Mouse (Mus musculus) heart, embryonic 15.5 days (tissue): ENCODE measurements around the gene Col25a1. TPM values are rescaled to one million over a fixed set of nuclear protein-coding genes. Genes with fewer than 3 reads are reported as not detected.

ENCODE experiments used
- ATAC-seq: fragments of 200-750 bp; cut with Nextera tagmentation; replicated peaks from 2 replicates; pipeline ENCODE4 v1.8.0; 2017; ENCODE audit warnings: low read depth, moderate TSS enrichment; ENCODE audit not compliant: insufficient number of reproducible peaks, insufficient read depth, low FRiP score
- H3K27ac ChIP-seq: fragments of 300-500 bp; sonication (generic); 2 replicates; pipeline ENCODE4 v1.5.1; 2015; ENCODE audit warnings: mild to moderate bottlenecking, inconsistent platforms
- H3K27me3 ChIP-seq: fragments of 300-500 bp; sonication (generic); 2 replicates; pipeline ENCODE4 v1.6.1; 2015; ENCODE audit warnings: inconsistent platforms
- H3K36me3 ChIP-seq: fragments of 300-500 bp; sonication (generic); 2 replicates; pipeline ENCODE4 v1.6.1; 2015; ENCODE audit warnings: mild to moderate bottlenecking, inconsistent platforms
- H3K4me1 ChIP-seq: fragments of 300-500 bp; sonication (generic); replicated peaks from 2 replicates; pipeline ENCODE4 v1.6.1; 2015; ENCODE audit warnings: inconsistent platforms
- H3K4me2 ChIP-seq: fragments of 300-500 bp; sonication (generic); 2 replicates; pipeline ENCODE4 v1.6.1; 2015; ENCODE audit warnings: inconsistent platforms, mild to moderate bottlenecking, moderate library complexity
- H3K4me3 ChIP-seq: fragments of 300-500 bp; sonication (generic); 2 replicates; pipeline ENCODE4 v1.5.1; 2015; ENCODE audit warnings: mild to moderate bottlenecking, inconsistent platforms
- H3K9ac ChIP-seq: fragments of 300-500 bp; sonication (generic); 2 replicates; pipeline ENCODE4 v1.6.1; 2015; ENCODE audit warnings: mild to moderate bottlenecking, inconsistent platforms
- H3K9me3 ChIP-seq: fragments of 300-500 bp; sonication (generic); replicated peaks from 2 replicates; pipeline ENCODE4 v1.6.1; 2016; ENCODE audit warnings: inconsistent platforms
- WGBS: fragments of 180-500 bp; shearing (Covaris S2); methylation state at CpG from one replicate; pipeline ENCODE4 v1.1.7; 2015; ENCODE audit warnings: mixed read lengths; 5-methylcytosine and 5-hydroxymethylcytosine counted together
- polyA plus RNA-seq: library from polyadenylated mRNA; unstranded; fragments of >200 nt; fragmentation: Nextera tagmentation; extraction: Ambion mirVana; gene quantifications from 2 replicates; pipeline ENCODE4 v1.2.1, GENCODE M21; 2015

The Col25a1 gene
- polyA plus RNA-seq, 1 experiment from 2014 or later = 1.3 TPM

GRCm38 (mm10) chr3:130545995-130546394 is 414.7 kb downstream of the Col25a1 start:
- no peaks in the 10 kb centered on the region for H3K4me1 ChIP-seq
- no peak overlapping the region for H3K4me2 ChIP-seq
- H3K27me3 ChIP-seq = no peaks in the 10 kb centered on the region
- ATAC-seq = no peak
- H3K9me3 ChIP-seq = no peaks in the 10 kb centered on the region
- H3K9ac ChIP-seq = no peak overlapping the region
- H3K4me3 ChIP-seq = no peak overlapping the region
- WGBS = 77% methylated on average over 3 of the region's 3 CpGs
- H3K27ac ChIP-seq = no peak overlapping the region
- no peaks in the 10 kb centered on the region for H3K36me3 ChIP-seq

DNA sequence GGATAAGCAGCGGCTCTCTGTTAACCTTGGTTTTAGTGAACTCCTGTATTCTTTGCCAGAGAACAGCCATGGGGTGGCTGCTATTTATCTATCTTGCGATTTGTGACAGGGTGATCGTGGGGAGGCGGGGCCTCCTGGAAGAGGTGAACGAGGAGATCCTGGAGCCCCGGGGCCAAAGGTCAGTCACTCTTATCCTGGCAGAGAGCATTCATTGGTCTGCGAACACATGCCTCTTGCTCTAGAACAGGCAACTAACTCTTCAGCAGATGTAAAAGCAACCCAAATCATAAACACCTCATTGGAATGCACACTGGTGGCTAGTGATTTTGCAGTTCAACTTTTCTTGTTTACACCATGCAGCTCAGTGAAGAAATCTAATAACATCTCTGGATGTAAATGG is 417.8 kb downstream of the Col25a1 start:
- Histone ChIP-seq H3K4me1 (no peaks in the 10 kb centered on the region), H3K9me3 (no peaks in the 10 kb centered on the region), H3K36me3 (no peaks in the 10 kb centered on the region), H3K4me3 (no peak overlapping the region), H3K4me2 (no peak overlapping the region), H3K9ac (no peak overlapping the region), H3K27ac (no peak overlapping the region), H3K27me3 (no peaks in the 10 kb centered on the region)
- 77% methylated on average over 7 of the region's 7 CpGs for WGBS
- no peak for ATAC-seq

DNA sequence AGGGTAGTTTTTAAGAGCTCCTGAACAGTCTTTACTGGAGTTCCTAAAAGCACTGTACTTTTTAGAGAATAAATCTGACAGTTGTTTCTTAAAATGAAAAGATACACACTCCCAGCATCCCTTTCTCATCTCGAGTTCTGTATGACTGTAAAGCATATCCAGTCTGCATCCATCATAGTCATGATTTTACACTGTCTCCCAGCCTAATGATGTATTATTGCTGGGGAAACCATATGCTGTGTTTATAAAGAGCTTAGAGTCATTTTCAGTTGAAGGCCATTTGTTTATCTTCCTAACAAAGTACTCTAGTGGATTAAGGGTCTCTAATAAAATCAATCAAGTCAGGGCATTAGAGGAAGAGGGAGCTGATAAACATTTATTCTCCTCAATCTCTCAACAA is 425.0 kb downstream of the Col25a1 start:
- no peak for ATAC-seq
- H3K27ac ChIP-seq = no peak overlapping the region
- 43% methylated on average over 1 of the region's 1 CpGs for WGBS
- H3K9ac ChIP-seq = no peak overlapping the region
- no peaks in the 10 kb centered on the region for H3K4me1 ChIP-seq
- no peak overlapping the region for H3K4me3 ChIP-seq
- H3K9me3 ChIP-seq = no peaks in the 10 kb centered on the region
- no peak overlapping the region for H3K4me2 ChIP-seq
- no peaks in the 10 kb centered on the region for H3K27me3 ChIP-seq
- no peaks in the 10 kb centered on the region for H3K36me3 ChIP-seq

GRCm38 (mm10) chr3:130565586-130565985 is 434.3 kb downstream of the Col25a1 start:
- Histone ChIP-seq H3K4me2 (no peak overlapping the region), H3K4me1 (no peaks in the 10 kb centered on the region), H3K27me3 (no peaks in the 10 kb centered on the region), H3K9ac (no peak overlapping the region), H3K36me3 (no peaks in the 10 kb centered on the region), H3K4me3 (no peak overlapping the region), H3K27ac (no peak overlapping the region), H3K9me3 (no peaks in the 10 kb centered on the region)
- 90% methylated on average over 6 of the region's 6 CpGs for WGBS
- ATAC-seq = no peak

DNA sequence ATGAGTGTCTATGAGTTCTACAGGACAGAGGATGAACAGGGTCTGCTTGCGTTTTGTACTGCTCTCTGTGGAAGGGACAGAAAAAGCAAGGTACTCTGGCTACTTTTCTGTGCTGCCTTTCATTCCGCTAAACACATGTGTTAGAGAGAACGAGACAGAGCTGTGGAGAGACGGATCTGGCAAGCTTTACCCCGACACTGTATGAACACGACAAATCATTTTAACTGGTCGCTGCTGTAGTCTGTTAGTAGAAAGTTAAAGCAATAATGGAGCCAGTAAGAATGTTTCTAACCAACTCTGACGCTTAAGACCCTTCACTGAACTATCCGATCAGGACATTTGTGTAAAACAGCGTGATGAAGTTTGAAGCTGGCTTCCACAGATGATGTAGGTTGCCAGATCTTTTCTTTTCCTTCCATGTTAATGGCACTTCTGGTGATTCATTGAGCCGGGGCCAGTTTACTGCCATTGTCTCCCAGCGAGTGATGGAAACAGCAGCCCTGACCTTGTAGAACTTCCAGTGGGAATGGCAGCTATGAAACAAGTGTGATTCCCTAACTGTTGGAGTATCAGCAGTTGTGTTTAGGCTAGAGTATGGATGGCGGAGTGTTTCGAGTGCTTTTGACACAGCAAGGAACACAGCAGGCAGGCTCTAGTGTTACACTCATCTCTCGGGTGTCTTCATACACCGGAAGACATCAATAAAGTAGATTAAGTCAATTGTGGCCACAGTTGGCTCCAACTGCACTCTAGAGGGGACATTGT is 437.2 kb downstream of the Col25a1 start:
- ATAC-seq = no peak
- Histone ChIP-seq H3K9me3 (no peaks in the 10 kb centered on the region), H3K4me2 (no peak overlapping the region), H3K4me1 (no peaks in the 10 kb centered on the region), H3K27me3 (no peaks in the 10 kb centered on the region), H3K9ac (no peak overlapping the region), H3K27ac (no peak overlapping the region), H3K36me3 (no peaks in the 10 kb centered on the region), H3K4me3 (no peak overlapping the region)
- 77% methylated on average over 16 of the region's 16 CpGs for WGBS

DNA sequence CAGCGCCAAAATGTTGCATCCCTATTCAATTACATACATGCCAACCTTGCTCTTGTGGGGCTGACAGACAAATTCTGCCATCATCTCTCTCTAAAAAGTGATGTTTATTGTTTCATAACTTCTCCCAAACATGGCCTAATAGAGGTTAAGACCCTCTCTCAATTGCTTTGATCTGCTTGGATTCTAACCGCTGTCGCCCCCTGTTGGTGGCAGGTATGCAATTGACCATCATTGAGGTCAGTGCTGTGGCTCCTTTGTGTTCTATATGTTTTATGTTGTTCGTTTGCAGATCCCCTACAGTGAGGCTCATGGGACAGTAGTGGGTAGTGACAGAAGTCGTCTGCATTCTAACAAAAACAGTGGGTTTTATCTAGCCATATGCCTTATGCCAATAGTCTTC is 441.9 kb downstream of the Col25a1 start:
- Histone ChIP-seq H3K4me2 (no peak overlapping the region), H3K27me3 (no peaks in the 10 kb centered on the region), H3K9me3 (no peaks in the 10 kb centered on the region), H3K27ac (no peak overlapping the region), H3K36me3 (no peaks in the 10 kb centered on the region), H3K9ac (no peak overlapping the region), H3K4me3 (no peak overlapping the region), H3K4me1 (no peaks in the 10 kb centered on the region)
- no peak for ATAC-seq
- 75% methylated on average over 5 of the region's 5 CpGs for WGBS

- Histone ChIP-seq H3K36me3 (no peaks in the 10 kb centered on the region), H3K4me1 (0 out of 2 replicates have a peak, but pooled peaks cover under 1% of the 10 kb centered on the region), H3K9me3 (no peaks in the 10 kb centered on the region), H3K27me3 (no peaks in the 10 kb centered on the region), H3K4me2 (no peak overlapping the region), H3K4me3 (no peak overlapping the region), H3K27ac (no peak overlapping the region), H3K9ac (no peak overlapping the region)
- WGBS = 15% methylated on average over 5 of the region's 5 CpGs
- ATAC-seq = no peak
These were observed 443.4 kb downstream of the Col25a1 start for GRCm38 (mm10) chr3:130574652-130575051.

DNA sequence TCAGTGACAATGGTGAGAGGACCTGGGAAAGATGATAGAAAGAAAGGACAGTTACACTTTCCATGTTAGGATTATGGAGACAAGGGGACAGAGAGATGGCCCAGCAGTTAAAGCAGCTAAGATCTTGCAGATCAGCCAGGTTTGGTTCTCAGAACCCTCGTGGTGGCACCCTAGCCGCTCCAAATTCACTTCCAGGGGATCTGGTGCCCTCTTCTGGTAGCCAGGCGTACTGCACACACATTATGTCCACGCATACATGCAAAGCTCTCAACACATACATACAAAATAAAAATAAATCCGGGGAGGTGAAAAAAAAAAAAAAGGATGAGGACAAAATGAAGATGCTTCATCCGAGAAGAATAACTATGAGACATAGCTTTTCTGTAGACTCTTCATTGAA is 445.4 kb downstream of the Col25a1 start:
- no peaks in the 10 kb centered on the region for H3K36me3 ChIP-seq
- ATAC-seq = no peak
- WGBS = 60% methylated on average over 6 of the region's 6 CpGs
- H3K9ac ChIP-seq = no peak overlapping the region
- no peaks in the 10 kb centered on the region for H3K27me3 ChIP-seq
- no peaks in the 10 kb centered on the region for H3K9me3 ChIP-seq
- H3K4me3 ChIP-seq = no peak overlapping the region
- H3K4me1 ChIP-seq = 0 out of 2 replicates have a peak, but pooled peaks cover 3% of the 10 kb centered on the region
- no peak overlapping the region for H3K27ac ChIP-seq
- no peak overlapping the region for H3K4me2 ChIP-seq

DNA sequence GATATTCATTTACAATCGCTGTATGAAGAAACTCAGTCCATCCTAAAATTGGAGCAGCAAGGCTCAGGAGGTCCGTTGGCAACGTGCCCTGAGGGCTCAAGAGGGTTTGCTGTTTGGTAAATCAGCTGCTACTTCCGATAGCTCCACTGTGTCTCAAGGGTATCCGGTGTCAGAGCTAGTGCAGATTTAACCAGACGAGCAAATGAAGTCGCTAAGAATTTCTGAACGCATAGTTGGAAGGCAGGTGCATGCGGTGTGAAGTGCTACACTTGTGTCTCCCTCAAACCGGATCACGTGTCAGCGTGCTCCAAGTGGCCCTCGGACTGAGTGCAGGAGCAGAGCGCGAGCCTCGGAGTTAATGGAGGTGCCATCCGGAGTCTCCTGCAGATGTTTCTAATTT is 448.2 kb downstream of the Col25a1 start:
- 0 out of 2 replicates have a peak, but pooled peaks have one; percentile 58 for ATAC-seq
- Histone ChIP-seq H3K4me3 (0 out of 2 replicates have a peak overlapping the region, but pooled peaks have one; percentile 5), H3K4me1 (0 out of 2 replicates have a peak, but pooled peaks cover 3% of the 10 kb centered on the region), H3K36me3 (no peaks in the 10 kb centered on the region), H3K9ac (no peak overlapping the region), H3K27me3 (no peaks in the 10 kb centered on the region), H3K27ac (no peak overlapping the region), H3K9me3 (no peaks in the 10 kb centered on the region), H3K4me2 (peak overlapping the region; percentile 39)
- WGBS = 38% methylated on average over 17 of the region's 17 CpGs

DNA sequence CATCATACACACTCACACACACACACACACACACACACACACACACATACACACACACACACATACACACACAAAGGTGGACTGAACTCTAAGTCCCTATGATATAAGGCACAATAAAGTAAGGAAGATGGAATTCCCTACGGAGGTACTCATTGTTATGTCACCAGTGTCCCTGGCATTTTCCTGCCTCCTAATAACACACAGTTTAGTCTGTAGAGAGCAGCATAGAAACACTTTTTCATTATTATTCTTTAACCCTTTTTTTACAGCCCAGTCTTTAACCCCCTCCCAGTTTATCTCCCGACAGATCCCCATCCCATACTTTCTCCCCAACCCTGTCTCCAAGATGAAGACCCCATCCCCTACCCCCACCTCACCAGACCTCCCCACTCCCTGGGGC is 450.3 kb downstream of the Col25a1 start:
- ATAC-seq = no peak
- Histone ChIP-seq H3K4me1 (0 out of 2 replicates have a peak, but pooled peaks cover 3% of the 10 kb centered on the region), H3K27ac (no peak overlapping the region), H3K4me3 (no peak overlapping the region), H3K9ac (no peak overlapping the region), H3K9me3 (no peaks in the 10 kb centered on the region), H3K27me3 (no peaks in the 10 kb centered on the region), H3K36me3 (no peaks in the 10 kb centered on the region), H3K4me2 (no peak overlapping the region)
- 91% methylated on average over 2 of the region's 2 CpGs for WGBS

DNA sequence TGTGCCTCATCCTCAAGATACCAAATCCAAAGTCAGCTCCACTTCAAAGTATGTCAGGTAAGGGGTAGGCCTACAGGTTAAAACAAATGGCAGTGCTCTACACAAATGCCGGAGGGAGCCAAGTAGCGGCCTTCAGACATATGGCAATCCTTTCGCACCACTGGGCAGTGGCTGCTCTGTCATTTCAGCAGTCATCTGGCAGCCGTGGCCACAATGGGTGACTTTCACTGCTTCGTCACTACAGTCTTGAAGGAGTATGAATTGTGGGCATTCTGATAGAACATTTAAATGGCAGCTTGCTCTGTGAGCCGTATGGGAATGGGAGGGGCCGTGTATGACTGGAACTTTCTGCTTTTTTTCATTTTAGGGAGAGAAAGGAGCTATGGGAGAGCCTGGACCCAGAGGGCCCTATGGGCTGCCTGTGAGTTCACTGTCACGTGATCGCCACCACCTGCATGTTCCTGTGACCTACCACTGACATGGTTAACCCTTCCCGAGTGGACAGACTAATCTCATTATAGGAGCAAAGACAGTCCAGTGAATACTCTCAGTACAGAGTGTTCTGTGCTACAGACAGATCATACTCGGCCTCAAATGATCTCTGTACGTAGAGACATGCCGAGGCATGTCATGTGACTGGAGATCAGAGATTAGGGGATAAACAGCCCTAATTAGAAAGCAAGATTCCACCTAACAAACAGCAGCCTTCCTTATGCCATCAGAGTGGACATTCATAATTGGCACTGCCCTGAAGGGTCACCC is 451.8 kb downstream of the Col25a1 start:
- H3K27me3 ChIP-seq = no peaks in the 10 kb centered on the region
- H3K36me3 ChIP-seq = no peaks in the 10 kb centered on the region
- ATAC-seq = no peak
- H3K27ac ChIP-seq = no peak overlapping the region
- H3K4me1 ChIP-seq = 0 out of 2 replicates have a peak, but pooled peaks cover 3% of the 10 kb centered on the region
- no peak overlapping the region for H3K4me2 ChIP-seq
- no peaks in the 10 kb centered on the region for H3K9me3 ChIP-seq
- no peak overlapping the region for H3K4me3 ChIP-seq
- no peak overlapping the region for H3K9ac ChIP-seq
- 85% methylated on average over 13 of the region's 13 CpGs for WGBS
